Mouse (Mus musculus): ENCODE results near the gene Stx7.

Gene Stx7

GRCm38 (mm10) chr10:24165526-24166055 lies 16.5 kb downstream of the Stx7 start:
- peak in 1 of 2 experiments; percentile 39 for DNase-seq (ENCODE audit: inconsistent age in 2 of 2, low spot score in 1 of 2)

- no peak for DNase-seq (ENCODE audit: inconsistent age in 2 of 2, low spot score in 1 of 2)
Measured at GRCm38 (mm10) chr10:24167978-24168583, 19.0 kb downstream of the Stx7 start.

GRCm38 (mm10) chr10:24168854-24169253 lies 19.8 kb downstream of the Stx7 start:
- no peak for DNase-seq (ENCODE audit: inconsistent age in 2 of 2, low spot score in 1 of 2)

GRCm38 (mm10) chr10:24171906-24172459 lies 22.9 kb downstream of the Stx7 start:
- no peak for DNase-seq (ENCODE audit: inconsistent age in 2 of 2, low spot score in 1 of 2)

GRCm38 (mm10) chr10:24173210-24174001 lies 24.3 kb downstream of the Stx7 start:
- peak; percentile 52 to 87 for DNase-seq (ENCODE audit: inconsistent age in 2 of 2, low spot score in 1 of 2)

- no peak for DNase-seq (ENCODE audit: inconsistent age in 2 of 2, low spot score in 1 of 2)
Measured at GRCm38 (mm10) chr10:24190392-24190791, 41.3 kb downstream of the Stx7 start.

GRCm38 (mm10) chr10:24191977-24192376 lies 42.9 kb downstream of the Stx7 start:
- DNase-seq (ENCODE audit: inconsistent age in 2 of 2, low spot score in 1 of 2): peak in 1 of 2 experiments; percentile 36

- DNase-seq (ENCODE audit: inconsistent age in 2 of 2, low spot score in 1 of 2): no peak
Measured at GRCm38 (mm10) chr10:24199303-24199702, 50.2 kb downstream of the Stx7 start.

- no peak for DNase-seq (ENCODE audit: inconsistent age in 2 of 2, low spot score in 1 of 2)
Measured at GRCm38 (mm10) chr10:24200099-24200498, 51.0 kb downstream of the Stx7 start.

GRCm38 (mm10) chr10:24210075-24210474 lies 61.0 kb downstream of the Stx7 start:
- DNase-seq (ENCODE audit: inconsistent age in 2 of 2, low spot score in 1 of 2): no peak

- DNase-seq (ENCODE audit: inconsistent age in 2 of 2, low spot score in 1 of 2): no peak
Measured at GRCm38 (mm10) chr10:24213297-24213696, 64.2 kb downstream of the Stx7 start.

GRCm38 (mm10) chr10:24217558-24218268 lies 68.6 kb downstream of the Stx7 start:
- peak in 1 of 2 experiments; percentile 51 for DNase-seq (ENCODE audit: inconsistent age in 2 of 2, low spot score in 1 of 2)

GRCm38 (mm10) chr10:24220931-24221330 lies 71.8 kb downstream of the Stx7 start:
- no peak for DNase-seq (ENCODE audit: inconsistent age in 2 of 2, low spot score in 1 of 2)

GRCm38 (mm10) chr10:24222911-24223310 lies 73.8 kb downstream of the Stx7 start:
- no peak for DNase-seq (ENCODE audit: inconsistent age in 2 of 2, low spot score in 1 of 2)

GRCm38 (mm10) chr10:24223449-24224143 lies 74.5 kb downstream of the Stx7 start, which contains the start of gene Moxd1:
Moxd1 (plus strand) TSS chr10:24223517.
- peak; percentile 11 to 55 for DNase-seq (ENCODE audit: inconsistent age in 2 of 2, low spot score in 1 of 2)

GRCm38 (mm10) chr10:24224591-24224990 lies 75.5 kb downstream of the Stx7 start:
- DNase-seq (ENCODE audit: inconsistent age in 2 of 2, low spot score in 1 of 2): no peak

- no peak for DNase-seq (ENCODE audit: inconsistent age in 2 of 2, low spot score in 1 of 2)
Measured at GRCm38 (mm10) chr10:24228318-24229183, 79.4 kb downstream of the Stx7 start.

- DNase-seq (ENCODE audit: inconsistent age in 2 of 2, low spot score in 1 of 2): no peak
Measured at GRCm38 (mm10) chr10:24232281-24232680, 83.2 kb downstream of the Stx7 start.

- no peak for DNase-seq (ENCODE audit: inconsistent age in 2 of 2, low spot score in 1 of 2)
Measured at GRCm38 (mm10) chr10:24235426-24236283, 86.6 kb downstream of the Stx7 start.

All from adrenal gland, adult (tissue).